Mouse (Mus musculus) small intestine, adult 2 months (tissue): ENCODE measurements around the gene Accsl.

Experiments used
- CTCF ChIP-seq: fragments of 200-500 bp; IDR thresholded peaks from 2 replicates; pipeline ENCODE4 v1.5.1; 2012; ENCODE audit warnings: low read depth, mild to moderate bottlenecking, control low read depth, inconsistent platforms, low read length, moderate library complexity, mixed read lengths; ENCODE audit not compliant: insufficient replicate concordance, insufficient read length; ENCODE audit errors: extremely low read depth
- POLR2A ChIP-seq: fragments of 200-500 bp; IDR thresholded peaks from 2 replicates; pipeline ENCODE4 v1.6.1; 2012; ENCODE audit warnings: low read depth, mild to moderate bottlenecking, control low read depth, inconsistent platforms, low read length, moderate library complexity

DNA sequence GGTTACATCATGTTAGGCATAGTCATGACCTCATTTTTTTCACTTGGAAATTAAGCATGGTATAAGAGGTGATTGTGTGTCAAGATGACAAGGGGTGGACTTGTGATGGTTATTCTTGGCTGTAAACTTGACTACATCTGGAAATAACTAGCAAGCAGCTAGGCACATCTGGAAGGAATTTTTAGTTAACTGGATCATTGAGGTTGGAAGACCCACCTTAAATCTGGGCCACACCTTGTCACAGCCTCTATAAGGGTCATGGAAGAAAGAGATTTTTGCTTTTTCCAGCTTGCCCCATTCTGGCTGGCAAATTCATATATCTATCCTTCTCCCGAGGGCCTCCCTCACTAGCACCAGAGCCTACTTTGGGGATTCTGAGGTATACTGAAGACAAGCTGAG, 17.7 kb downstream of the Accsl start:
- no peak for TF ChIP-seq POLR2A
- TF ChIP-seq CTCF, result no peak
